Comparison of ENCODE assay signal across 8 mouse cellular contexts in genomic region chr9:67220388-67220787, GRCm38 (mm10).
DNase-seq lines count a peak whose midpoint lies in the region; ATAC-seq and TF ChIP-seq lines count a peak whose summit lies in the region.

No protein-coding gene starts in this region.

- no peaks in the 10 kb centered on the region for H3K9me3 ChIP-seq in kidney, postnatal 0 days (replicated peaks; ENCODE audit: low read length)
- no peaks in the 10 kb centered on the region for H3K9me3 ChIP-seq in limb, embryonic 11.5 days (ENCODE audit: control insufficient read depth, low read length)
- no peaks in the 10 kb centered on the region for H3K9me3 ChIP-seq in neural tube, embryonic 15.5 days (replicated peaks)

- WGBS in kidney, postnatal 0 days, result 63% methylated on average over 3 of the region's 3 CpGs
- whole genome bisulfite sequencing in limb, embryonic 11.5 days, result 68% methylated on average over 3 of the region's 3 CpGs
- 64% methylated on average over 3 of the region's 3 CpGs for WGBS in neural tube, embryonic 15.5 days

- TF ChIP-seq CTCF in kidney, postnatal 0 days (IDR thresholded peaks at IDR 0.05; ENCODE audit: low read depth), result peak; percentile 77

- H3K27me3 ChIP-seq in kidney, postnatal 0 days (ENCODE audit: insufficient read depth, low read length), result no peaks in the 10 kb centered on the region
- H3K27me3 ChIP-seq in limb, embryonic 11.5 days (ENCODE audit: control insufficient read depth, insufficient read depth, low read length), result no peaks in the 10 kb centered on the region
- H3K27me3 ChIP-seq in neural tube, embryonic 15.5 days (replicated peaks), result no peaks in the 10 kb centered on the region

- H3K4me3 ChIP-seq in kidney, postnatal 0 days (replicated peaks; ENCODE audit: low read depth, low read length), result no peak overlapping the region
- no peak overlapping the region for H3K4me3 ChIP-seq in limb, embryonic 11.5 days (ENCODE audit: low read depth, low read length)
- no peak overlapping the region for H3K4me3 ChIP-seq in neural tube, embryonic 15.5 days (replicated peaks)

- H3K36me3 ChIP-seq in kidney, postnatal 0 days (ENCODE audit: insufficient read depth, low read length), result peaks cover 4% of the 10 kb centered on the region; the same call in 1 of the 2 replicates
- no peaks in the 10 kb centered on the region for H3K36me3 ChIP-seq in limb, embryonic 11.5 days (ENCODE audit: control insufficient read depth, insufficient read depth, low read length)
- H3K36me3 ChIP-seq in neural tube, embryonic 15.5 days, result peaks cover 22% of the 10 kb centered on the region

- no peak overlapping the region for H3K4me2 ChIP-seq in kidney, postnatal 0 days (ENCODE audit: low read length)
- H3K4me2 ChIP-seq in limb, embryonic 11.5 days (ENCODE audit: low read depth, severe bottlenecking), result no peak overlapping the region
- no peak overlapping the region for H3K4me2 ChIP-seq in neural tube, embryonic 15.5 days

- no peak for ATAC-seq in CD4-positive, CD25-positive, alpha-beta regulatory T cell, adult 4 months
- ATAC-seq in kidney, postnatal 0 days (replicated peaks; ENCODE audit: low FRiP score, low read depth), result no peak
- no peak for ATAC-seq in limb, embryonic 11.5 days (ENCODE audit: insufficient number of reproducible peaks, low FRiP score, low TSS enrichment, low read depth)
- no peak for ATAC-seq in granulocyte monocyte progenitor cell, adult 5-6 weeks (replicated peaks; ENCODE audit: poor library complexity, severe bottlenecking)
- ATAC-seq in neural tube, embryonic 15.5 days (ENCODE audit: low FRiP score), result no peak

- H3K4me1 ChIP-seq in kidney, postnatal 0 days (replicated peaks; ENCODE audit: insufficient read depth, low read length), result no peaks in the 10 kb centered on the region
- 0 out of 2 replicates have a peak, but pooled peaks cover 2% of the 10 kb centered on the region for H3K4me1 ChIP-seq in limb, embryonic 11.5 days (ENCODE audit: control insufficient read depth, insufficient read depth, low read length)
- no peaks in the 10 kb centered on the region for H3K4me1 ChIP-seq in neural tube, embryonic 15.5 days

- no peak overlapping the region for H3K27ac ChIP-seq in kidney, postnatal 0 days
- no peak overlapping the region for H3K27ac ChIP-seq in limb, embryonic 11.5 days (replicated peaks; ENCODE audit: low read depth, low read length)
- H3K27ac ChIP-seq in neural tube, embryonic 15.5 days (replicated peaks), result no peak overlapping the region

- peak; percentile 23 for DNase-seq in CD4-positive, CD25-positive, alpha-beta regulatory T cell, adult 2 months (ENCODE audit: low read depth, low spot score)
- DNase-seq in kidney, postnatal 0 days (ENCODE audit: low spot score), result peak; percentile 25
- DNase-seq in kidney, adult 11 months, result no peak
- DNase-seq in adipocyte (ENCODE audit: low spot score), result peak; percentile 14
- DNase-seq in limb, embryonic 11.5 days (ENCODE audit: low spot score), result peak; percentile 46

- no peak overlapping the region for H3K9ac ChIP-seq in kidney, postnatal 0 days (ENCODE audit: low read depth, low read length)
- no peak overlapping the region for H3K9ac ChIP-seq in limb, embryonic 11.5 days (ENCODE audit: low read length)
- no peak overlapping the region for H3K9ac ChIP-seq in neural tube, embryonic 15.5 days (replicated peaks)
